Mouse (Mus musculus): ENCODE data around the gene Syvn1. TPM values are rescaled to one million over a fixed set of nuclear protein-coding genes. Genes with fewer than 3 reads are reported as not detected.
A peak's percentile ranks its signal among the peaks of the same experiment; 100 is the strongest.

Syvn1 gene
- polyA plus RNA-seq (2015; fragmentation: Nextera tagmentation; extraction: Ambion mirVana) = 25.0 and 26.8 TPM in 2 replicates

- 0 out of 2 replicates have a peak, but pooled peaks have one; percentile 10 for TF ChIP-seq CTCF (IDR thresholded peaks at IDR 0.05; ENCODE audit: low read depth)
These were observed at the start of gene Syvn1 for GRCm38 (mm10) chr19:6046294-6047153. TSS of gene Syvn1 (plus strand) at chr19:6046576.

GRCm38 (mm10) chr19:5998180-5998579, 48.2 kb upstream of the Syvn1 start:
- 90% methylated on average over 3 of the region's 3 CpGs for WGBS
- Histone ChIP-seq H3K4me3 (replicated peaks; ENCODE audit: low read depth, low read length) (no peak overlapping the region), H3K9me3 (replicated peaks; ENCODE audit: low read length) (no peaks in the 10 kb centered on the region), H3K4me2 (ENCODE audit: low read length) (no peak overlapping the region), H3K9ac (ENCODE audit: low read depth, low read length) (no peak overlapping the region), H3K27me3 (ENCODE audit: insufficient read depth, low read length) (no peaks in the 10 kb centered on the region), H3K4me1 (replicated peaks; ENCODE audit: insufficient read depth, low read length) (no peaks in the 10 kb centered on the region), H3K36me3 (ENCODE audit: insufficient read depth, low read length) (0 out of 2 replicates have a peak, but pooled peaks cover 2% of the 10 kb centered on the region), H3K27ac (no peak overlapping the region)
- ATAC-seq (replicated peaks; ENCODE audit: low FRiP score, low read depth) (no peak), DNase-seq (ENCODE audit: low spot score) (no peak)
- 0 out of 2 replicates have a peak, but pooled peaks have one; percentile 7 for TF ChIP-seq CTCF (IDR thresholded peaks at IDR 0.05; ENCODE audit: low read depth)

More at GRCm38 (mm10) chr19:6046294-6047153, at the start of gene Syvn1:
- ATAC-seq (replicated peaks; ENCODE audit: low FRiP score, low read depth) (peak; percentile 82), DNase-seq (ENCODE audit: low spot score) (peak; percentile 98)
- Histone ChIP-seq H3K4me3 (replicated peaks; ENCODE audit: low read depth, low read length) (peak within 1 kb of the TSS; percentile 81), H3K9me3 (replicated peaks; ENCODE audit: low read length) (no peaks in the 10 kb centered on the region), H3K27me3 (ENCODE audit: insufficient read depth, low read length) (no peaks in the 10 kb centered on the region), H3K4me2 (ENCODE audit: low read length) (peak within 1 kb of the TSS; percentile 83), H3K36me3 (ENCODE audit: insufficient read depth, low read length) (peaks cover 34% of the 10 kb centered on the region), H3K9ac (ENCODE audit: low read depth, low read length) (peak within 1 kb of the TSS; percentile 86), H3K4me1 (replicated peaks; ENCODE audit: insufficient read depth, low read length) (peaks cover 17% of the 10 kb centered on the region), H3K27ac (peak within 1 kb of the TSS; percentile 98)
- WGBS = under 1% methylated on average over 65 of the region's 65 CpGs

DNA sequence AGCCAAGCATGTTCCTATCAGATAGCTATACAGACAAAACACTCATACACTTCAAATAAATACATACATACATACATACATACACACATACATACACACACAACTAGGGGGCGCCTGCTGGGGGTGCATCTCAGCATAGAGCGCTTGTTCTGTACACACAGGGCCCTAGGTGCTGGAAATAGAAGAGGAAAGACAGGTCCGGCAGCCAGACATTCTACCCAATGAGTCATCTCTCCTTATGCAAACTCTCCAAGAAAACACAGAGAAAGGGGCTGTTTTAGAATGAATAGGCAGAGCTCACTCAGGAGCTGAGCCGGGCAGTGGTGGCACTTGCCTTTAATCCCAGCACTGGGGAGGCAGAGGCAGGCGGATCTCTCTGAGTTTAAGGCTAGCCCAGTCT, 46.4 kb upstream of the Syvn1 start:
- no peak overlapping the region for H3K4me2 ChIP-seq (ENCODE audit: low read length)
- no peak overlapping the region for H3K9ac ChIP-seq (ENCODE audit: low read depth, low read length)
- H3K27me3 ChIP-seq (ENCODE audit: insufficient read depth, low read length) = no peaks in the 10 kb centered on the region
- ATAC-seq (replicated peaks; ENCODE audit: low FRiP score, low read depth) (no peak), DNase-seq (ENCODE audit: low spot score) (no peak)
- 0 out of 2 replicates have a peak, but pooled peaks cover 2% of the 10 kb centered on the region for H3K36me3 ChIP-seq (ENCODE audit: insufficient read depth, low read length)
- H3K9me3 ChIP-seq (replicated peaks; ENCODE audit: low read length) = no peaks in the 10 kb centered on the region
- TF ChIP-seq CTCF (IDR thresholded peaks at IDR 0.05; ENCODE audit: low read depth) = no peak
- no peak overlapping the region for H3K27ac ChIP-seq
- H3K4me1 ChIP-seq (replicated peaks; ENCODE audit: insufficient read depth, low read length) = no peaks in the 10 kb centered on the region
- H3K4me3 ChIP-seq (replicated peaks; ENCODE audit: low read depth, low read length) = no peak overlapping the region
- WGBS = 83% methylated on average over 5 of the region's 5 CpGs

- no peak for DNase-seq (ENCODE audit: low spot score)
- no peak for TF ChIP-seq CTCF (IDR thresholded peaks at IDR 0.05; ENCODE audit: low read depth)
- WGBS = 58% methylated on average over 11 of the region's 11 CpGs
These were observed 40.8 kb upstream of the Syvn1 start for GRCm38 (mm10) chr19:6005541-6005940.

GRCm38 (mm10) chr19:6007013-6007412, 39.4 kb upstream of the Syvn1 start:
- no peak overlapping the region for H3K4me3 ChIP-seq (replicated peaks; ENCODE audit: low read depth, low read length)
- ATAC-seq (replicated peaks; ENCODE audit: low FRiP score, low read depth) (no peak; the same call in 1 of the 2 replicates), DNase-seq (ENCODE audit: low spot score) (no peak)
- H3K4me2 ChIP-seq (ENCODE audit: low read length) = no peak overlapping the region
- H3K27me3 ChIP-seq (ENCODE audit: insufficient read depth, low read length) = no peaks in the 10 kb centered on the region
- 0 out of 2 replicates have a peak, but pooled peaks cover 6% of the 10 kb centered on the region for H3K36me3 ChIP-seq (ENCODE audit: insufficient read depth, low read length)
- H3K27ac ChIP-seq = no peak overlapping the region
- H3K9ac ChIP-seq (ENCODE audit: low read depth, low read length) = no peak overlapping the region
- 36% methylated on average over 13 of the region's 13 CpGs for WGBS
- no peaks in the 10 kb centered on the region for H3K9me3 ChIP-seq (replicated peaks; ENCODE audit: low read length)
- no peak for TF ChIP-seq CTCF (IDR thresholded peaks at IDR 0.05; ENCODE audit: low read depth)
- no peaks in the 10 kb centered on the region for H3K4me1 ChIP-seq (replicated peaks; ENCODE audit: insufficient read depth, low read length)

More at GRCm38 (mm10) chr19:6005541-6005940, 40.8 kb upstream of the Syvn1 start:
- ATAC-seq (replicated peaks; ENCODE audit: low FRiP score, low read depth) = no peak
- Histone ChIP-seq H3K4me1 (replicated peaks; ENCODE audit: insufficient read depth, low read length) (no peaks in the 10 kb centered on the region), H3K9me3 (replicated peaks; ENCODE audit: low read length) (no peaks in the 10 kb centered on the region), H3K4me2 (ENCODE audit: low read length) (no peak overlapping the region), H3K4me3 (replicated peaks; ENCODE audit: low read depth, low read length) (no peak overlapping the region), H3K36me3 (ENCODE audit: insufficient read depth, low read length) (0 out of 2 replicates have a peak, but pooled peaks cover 6% of the 10 kb centered on the region), H3K27ac (no peak overlapping the region), H3K9ac (ENCODE audit: low read depth, low read length) (no peak overlapping the region), H3K27me3 (ENCODE audit: insufficient read depth, low read length) (no peaks in the 10 kb centered on the region)

- no peak for TF ChIP-seq CTCF (IDR thresholded peaks at IDR 0.05; ENCODE audit: low read depth)
- Histone ChIP-seq H3K9me3 (replicated peaks; ENCODE audit: low read length) (no peaks in the 10 kb centered on the region), H3K36me3 (ENCODE audit: insufficient read depth, low read length) (0 out of 2 replicates have a peak, but pooled peaks cover 6% of the 10 kb centered on the region), H3K4me2 (ENCODE audit: low read length) (no peak overlapping the region), H3K9ac (ENCODE audit: low read depth, low read length) (no peak overlapping the region), H3K4me3 (replicated peaks; ENCODE audit: low read depth, low read length) (no peak overlapping the region), H3K27me3 (ENCODE audit: insufficient read depth, low read length) (no peaks in the 10 kb centered on the region), H3K4me1 (replicated peaks; ENCODE audit: insufficient read depth, low read length) (peaks cover 7% of the 10 kb centered on the region; the same call in 1 of the 2 replicates), H3K27ac (no peak overlapping the region)
- WGBS = 79% methylated on average over 8 of the region's 8 CpGs
- DNase-seq (ENCODE audit: low spot score) (no peak), ATAC-seq (replicated peaks; ENCODE audit: low FRiP score, low read depth) (no peak)
These were observed 37.2 kb upstream of the Syvn1 start for GRCm38 (mm10) chr19:6009137-6009536.
